Mouse (Mus musculus) heart, postnatal 25 days (tissue): Measurements from ENCODE around the gene Irak4. TPM values are rescaled to one million over a fixed set of nuclear protein-coding genes. Genes with fewer than 3 reads are reported as not detected.

Source experiments
- DNase-seq: peaks from one replicate; pipeline ENCODE4 v3.0.0; 2022; ENCODE audit warnings: low spot score
- intact Hi-C: fragments of 180-260 bp; cut with DNase I; formaldehyde crosslinking; loops from one replicate; pipeline ENCODE4 v1.15.1; 2025
- total RNA-seq, 2 experiments: library from RNA; stranded (reverse); gene quantifications; 2 replicates each; pipeline ENCODE4 v1.2.3; 2021

Gene Irak4
- total RNA-seq, 2 experiments from 2014 or later = 5.9 to 6.0 TPM

GRCm38 (mm10) chr15:94602441-94602840 is 59.0 kb downstream of the Irak4 start:
- no peak for DNase-seq
- intact Hi-C loops = no loop called here

GRCm38 (mm10) chr15:94607768-94608167 is 64.3 kb downstream of the Irak4 start:
- DNase-seq = no peak
- intact Hi-C loops = no loop called here

GRCm38 (mm10) chr15:94616036-94616435 is 72.6 kb downstream of the Irak4 start:
- DNase-seq = no peak
- intact Hi-C loops = no loop called here

GRCm38 (mm10) chr15:94620909-94621308 is 77.5 kb downstream of the Irak4 start:
- intact Hi-C loops = no loop called here

GRCm38 (mm10) chr15:94628463-94628829 is 85.0 kb downstream of the Irak4 start:
- no peak for DNase-seq
- intact Hi-C loops = no loop called here

More at GRCm38 (mm10) chr15:94620909-94621308, 77.5 kb downstream of the Irak4 start:
- no peak for DNase-seq

GRCm38 (mm10) chr15:94628830-94629601 is 85.6 kb downstream of the Irak4 start, which contains the start of gene Tmem117:
TSS of gene Tmem117 (plus strand) at chr15:94629232.
- intact Hi-C loops = no loop called here

GRCm38 (mm10) chr15:94630553-94630952 is 87.1 kb downstream of the Irak4 start:
- intact Hi-C loops = no loop called here
- no peak for DNase-seq

More at GRCm38 (mm10) chr15:94628830-94629601, 85.6 kb downstream of the Irak4 start, which contains the start of gene Tmem117:
- no peak for DNase-seq

Other genes starting within 250 kb of the Irak4 start
- gene Adamts20, start 78.2 kb upstream of the Irak4 start, total RNA-seq = under 1 TPM; 0.28 to 0.34 TPM
- gene Pus7l, start 96 bp upstream of the Irak4 start, total RNA-seq = 1 to 10 TPM; 1.4 to 1.9 TPM
- 10 to 100 TPM; 15.0 to 20.4 TPM for gene Twf1, start 46.2 kb downstream of the Irak4 start, total RNA-seq
- 10 to 100 TPM; 13.4 to 17.2 TPM for gene Tmem117, start 85.6 kb downstream of the Irak4 start, total RNA-seq